In the genomic region with DNA sequence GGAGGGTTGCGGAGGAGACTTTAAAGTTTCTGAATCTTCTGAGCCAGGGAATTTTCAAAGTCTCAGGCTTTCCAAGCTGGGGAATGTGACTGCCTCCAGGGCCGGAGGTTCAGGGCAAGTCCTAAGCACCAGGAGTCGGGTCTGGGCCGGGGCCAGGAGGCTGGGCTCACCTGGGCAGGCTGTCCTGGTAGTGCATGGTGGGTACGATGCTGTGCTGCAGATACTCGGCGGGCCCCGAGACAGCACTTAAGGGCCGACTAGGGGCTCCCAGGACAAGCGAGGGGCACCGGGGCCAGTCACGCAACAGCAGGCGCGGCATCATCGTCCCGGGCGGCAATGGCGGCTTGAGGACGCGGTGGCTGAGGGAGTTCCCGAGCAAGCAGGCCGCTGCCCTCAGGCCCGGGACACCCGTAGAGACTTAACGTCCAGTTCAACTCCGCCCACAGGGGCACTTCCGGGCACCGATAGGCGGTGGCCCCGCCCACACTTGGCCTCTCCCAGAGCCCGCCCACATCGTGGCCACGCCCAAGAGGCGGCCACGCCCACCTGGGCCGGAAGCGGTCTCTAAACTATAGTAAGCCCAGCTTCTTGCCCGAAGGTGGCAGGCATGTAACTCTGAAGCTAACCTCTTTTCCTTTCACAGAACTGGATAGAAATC, we compare ENCODE assay signal across 8 mouse cellular contexts. TPM values are rescaled to one million over a fixed set of nuclear protein-coding genes. Genes with fewer than 3 reads are reported as not detected.
DNase-seq lines count a peak whose midpoint lies in the region; ATAC-seq lines count a peak whose summit lies in the region.

Gene Cpt2, minus strand, starts transcription at position 466 of the 658 bp plus-strand sequence.

- DNase-seq in c-Kit-positive CD71-negative TER-119-negative erythroid progenitor cells, embryonic 14.5 days (ENCODE audit: low read depth), result peak; percentile 92
- DNase-seq in forebrain, embryonic 11.5 days (ENCODE audit: low spot score), result peak; percentile 96
- DNase-seq in kidney, postnatal 36 days, result peak; percentile 98
- peak; percentile 50 for DNase-seq in telencephalon, adult 2 months (ENCODE audit: low read depth, low spot score)

- no peaks in the 10 kb centered on the region for H3K9me3 ChIP-seq in forebrain, embryonic 11.5 days (ENCODE audit: control insufficient read depth, low read length)
- no peaks in the 10 kb centered on the region for H3K9me3 ChIP-seq in heart, embryonic 16.5 days (replicated peaks; ENCODE audit: control insufficient read depth, low read length)
- H3K9me3 ChIP-seq in liver, embryonic 15.5 days (replicated peaks), result no peaks in the 10 kb centered on the region
- H3K9me3 ChIP-seq in neural tube, embryonic 12.5 days, result no peaks in the 10 kb centered on the region

- peak; percentile 98 for ATAC-seq in CD4-positive, CD25-positive, alpha-beta regulatory T cell, adult 4 months
- peak; percentile 95 for ATAC-seq in forebrain, embryonic 11.5 days (replicated peaks; ENCODE audit: low FRiP score)
- peak; percentile 96 for ATAC-seq in heart, embryonic 16.5 days (replicated peaks; ENCODE audit: extremely low read depth, insufficient read depth, low FRiP score)
- ATAC-seq in liver, embryonic 15.5 days (ENCODE audit: insufficient read depth), result peak; percentile 90
- ATAC-seq in neural tube, embryonic 12.5 days (ENCODE audit: low FRiP score, low read depth), result peak; percentile 93

- peaks cover 8% of the 10 kb centered on the region; the same call in 1 of the 2 replicates for H3K4me1 ChIP-seq in forebrain, embryonic 11.5 days (replicated peaks; ENCODE audit: control insufficient read depth, insufficient read depth, low read length)
- H3K4me1 ChIP-seq in heart, embryonic 16.5 days (ENCODE audit: control insufficient read depth, insufficient read depth, low read length), result peaks cover 29% of the 10 kb centered on the region
- peaks cover 48% of the 10 kb centered on the region for H3K4me1 ChIP-seq in liver, embryonic 15.5 days (replicated peaks)
- peaks cover 13% of the 10 kb centered on the region; the same call in 1 of the 2 replicates for H3K4me1 ChIP-seq in neural tube, embryonic 12.5 days

- no peak within 1 kb of the TSS for H3K27ac ChIP-seq in forebrain, embryonic 11.5 days (ENCODE audit: low read depth, low read length)
- peak within 1 kb of the TSS; percentile 82 for H3K27ac ChIP-seq in heart, embryonic 16.5 days (ENCODE audit: low read length)
- H3K27ac ChIP-seq in liver, embryonic 15.5 days (replicated peaks), result peak within 1 kb of the TSS; percentile 81
- no peak within 1 kb of the TSS for H3K27ac ChIP-seq in neural tube, embryonic 12.5 days

- 2% methylated on average over 38 of the region's 38 CpGs for WGBS in forebrain, embryonic 11.5 days
- under 1% methylated on average over 38 of the region's 38 CpGs for WGBS in heart, embryonic 16.5 days
- WGBS in liver, embryonic 15.5 days (ENCODE audit: insufficient replicate concordance), result 1% methylated on average over 38 of the region's 38 CpGs
- 2% methylated on average over 35 of the region's 38 CpGs for WGBS in neural tube, embryonic 12.5 days

- H3K4me2 ChIP-seq in forebrain, embryonic 11.5 days (ENCODE audit: low read depth, low read length, severe bottlenecking), result peak within 1 kb of the TSS; percentile 86
- peak within 1 kb of the TSS; percentile 91 for H3K4me2 ChIP-seq in heart, embryonic 16.5 days (ENCODE audit: low read depth, low read length)
- peak within 1 kb of the TSS; percentile 85 for H3K4me2 ChIP-seq in liver, embryonic 15.5 days
- peak within 1 kb of the TSS; percentile 85 for H3K4me2 ChIP-seq in neural tube, embryonic 12.5 days (replicated peaks)

- H3K4me3 ChIP-seq in forebrain, embryonic 11.5 days (ENCODE audit: low read depth, low read length), result peak within 1 kb of the TSS; percentile 71
- peak within 1 kb of the TSS; percentile 89 for H3K4me3 ChIP-seq in heart, embryonic 16.5 days (ENCODE audit: low read length)
- peak within 1 kb of the TSS; percentile 76 for H3K4me3 ChIP-seq in liver, embryonic 15.5 days (replicated peaks)
- peak within 1 kb of the TSS; percentile 69 for H3K4me3 ChIP-seq in neural tube, embryonic 12.5 days

- H3K36me3 ChIP-seq in forebrain, embryonic 11.5 days (ENCODE audit: control insufficient read depth, insufficient read depth, low read length), result no peaks in the 10 kb centered on the region
- H3K36me3 ChIP-seq in heart, embryonic 16.5 days (ENCODE audit: control insufficient read depth, insufficient read depth), result no peaks in the 10 kb centered on the region
- H3K36me3 ChIP-seq in liver, embryonic 15.5 days (replicated peaks), result 0 out of 2 replicates have a peak, but pooled peaks cover 4% of the 10 kb centered on the region
- no peaks in the 10 kb centered on the region for H3K36me3 ChIP-seq in neural tube, embryonic 12.5 days

- peak within 1 kb of the TSS; percentile 83 for H3K9ac ChIP-seq in forebrain, embryonic 11.5 days (ENCODE audit: low read length)
- peak within 1 kb of the TSS; percentile 96 for H3K9ac ChIP-seq in heart, embryonic 16.5 days (ENCODE audit: low read length)
- peak within 1 kb of the TSS; percentile 79 for H3K9ac ChIP-seq in liver, embryonic 15.5 days
- peak within 1 kb of the TSS; percentile 74 for H3K9ac ChIP-seq in neural tube, embryonic 12.5 days

- H3K27me3 ChIP-seq in forebrain, embryonic 11.5 days (ENCODE audit: control insufficient read depth, insufficient read depth, low read length), result no peaks in the 10 kb centered on the region
- no peaks in the 10 kb centered on the region for H3K27me3 ChIP-seq in heart, embryonic 16.5 days (ENCODE audit: control insufficient read depth, insufficient read depth, low read length)
- no peaks in the 10 kb centered on the region for H3K27me3 ChIP-seq in liver, embryonic 15.5 days
- H3K27me3 ChIP-seq in neural tube, embryonic 12.5 days (replicated peaks), result no peaks in the 10 kb centered on the region

RNA-seq across cellular contexts. Expression of gene Cpt2, which starts in this region (rescaled TPM):
- 10 to 100 TPM; 18.9 to 27.3 TPM for polyA plus RNA-seq in CD4-positive, CD25-positive, alpha-beta regulatory T cell, adult 4 months (2017; shearing (Covaris generic))
- polyA plus RNA-seq in forebrain, embryonic 11.5 days (2014; fragmentation: Nextera tagmentation; extraction: Ambion mirVana), result 30.9 and 31.6 TPM in 2 replicates
- polyA plus RNA-seq in heart, embryonic 16.5 days (2015; fragmentation: Nextera tagmentation; extraction: Ambion mirVana), result 62.8 and 69.2 TPM in 2 replicates
- 40.5 and 43.3 TPM in 2 replicates for polyA plus RNA-seq in liver, embryonic 15.5 days (2015; fragmentation: Nextera tagmentation; extraction: Ambion mirVana)
- polyA plus RNA-seq in neural tube, embryonic 12.5 days (2016; fragmentation: Nextera tagmentation; extraction: Ambion mirVana), result 26.5 and 30.0 TPM in 2 replicates

Comparison
In these comparisons a context has a peak if more than half of its experiments do, and no peak if none do; other contexts are left out.
1. H3K27ac ChIP-seq: peak in heart, embryonic 16.5 days (single experiment) and liver, embryonic 15.5 days (single experiment); none in forebrain, embryonic 11.5 days (single experiment) and neural tube, embryonic 12.5 days (single experiment).
2. Peak in every context shown above with its lines, with median percentiles within 50 percentile points of each other: ATAC-seq, DNase-seq, H3K4me2 ChIP-seq, H3K4me3 ChIP-seq and H3K9ac ChIP-seq.